Mouse (Mus musculus) thymus, postnatal 36 days (tissue): ENCODE measurements around the gene Krt83.
"Not testable (repeated sequence)": the region's sequence is repeated elsewhere in the genome, so short reads cannot be mapped to it uniquely, and the experiment has no call there.

Experiments
- DNase-seq, 2 experiments: peaks; one replicate each; pipeline ENCODE4 v3.0.0; 2022; ENCODE audit warnings: mixed read lengths in 2 of 2

Gene Krt83

GRCm38 (mm10) chr15:101491431-101491830 lies at the start of gene Krt83:
Gene Krt83 (minus strand): TSS chr15:101491512.
- no peak for DNase-seq

DNA sequence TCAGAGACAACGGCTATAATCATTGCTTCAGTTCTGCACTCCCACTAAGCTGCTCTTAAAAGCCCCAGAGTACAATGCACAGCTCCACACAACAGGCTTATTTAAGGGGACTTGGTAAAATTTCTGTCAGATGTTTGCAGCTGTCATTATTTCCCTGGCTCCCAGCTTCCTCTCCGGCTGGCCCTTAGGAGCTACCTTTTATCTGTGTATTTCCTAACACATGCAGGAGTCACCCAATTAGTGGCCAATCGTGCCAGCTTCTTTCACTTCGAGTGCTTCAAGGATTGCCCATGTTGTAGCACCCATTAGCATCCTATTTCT lies 47.2 kb upstream of the Krt83 start:
- no peak for DNase-seq

- DNase-seq: no peak
Observed at GRCm38 (mm10) chr15:101537864-101538579, 46.7 kb upstream of the Krt83 start.

GRCm38 (mm10) chr15:101536054-101536850 lies 44.9 kb upstream of the Krt83 start:
- no peak for DNase-seq

GRCm38 (mm10) chr15:101532720-101533119 lies 41.4 kb upstream of the Krt83 start, which contains the start of gene Krt84:
Gene Krt84 (minus strand): TSS chr15:101532820.
- DNase-seq: no peak

- no peak for DNase-seq
Observed at GRCm38 (mm10) chr15:101522556-101523232, 31.4 kb upstream of the Krt83 start.

DNA sequence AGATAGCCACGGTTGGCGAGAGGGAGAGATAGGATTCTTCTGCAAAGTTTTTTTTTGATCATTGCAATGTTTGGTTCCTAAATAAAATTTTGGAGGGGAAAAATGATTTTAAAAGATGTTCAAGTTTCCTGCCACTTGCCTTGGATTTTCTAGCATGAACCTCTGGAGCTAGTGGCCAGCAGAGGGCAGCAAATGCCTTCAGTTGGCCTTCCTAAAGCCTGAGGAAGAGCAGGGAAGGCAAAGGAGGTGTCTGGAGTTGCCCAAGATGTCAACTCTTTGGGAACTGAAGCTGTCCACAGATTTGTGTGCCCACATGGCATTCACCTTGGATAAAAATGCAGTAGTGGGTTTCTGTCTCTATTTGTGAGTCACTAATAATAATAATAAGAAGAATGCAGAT lies 28.5 kb upstream of the Krt83 start:
- DNase-seq: peak; percentile 35 to 44

GRCm38 (mm10) chr15:101517161-101517560 lies 25.8 kb upstream of the Krt83 start, which contains the start of gene Gm49425:
Gene Gm49425 (minus strand): TSS chr15:101517261.
- DNase-seq: not testable (repeated sequence)

- no peak for DNase-seq
Observed at GRCm38 (mm10) chr15:101508247-101508646, 16.9 kb upstream of the Krt83 start.

DNA sequence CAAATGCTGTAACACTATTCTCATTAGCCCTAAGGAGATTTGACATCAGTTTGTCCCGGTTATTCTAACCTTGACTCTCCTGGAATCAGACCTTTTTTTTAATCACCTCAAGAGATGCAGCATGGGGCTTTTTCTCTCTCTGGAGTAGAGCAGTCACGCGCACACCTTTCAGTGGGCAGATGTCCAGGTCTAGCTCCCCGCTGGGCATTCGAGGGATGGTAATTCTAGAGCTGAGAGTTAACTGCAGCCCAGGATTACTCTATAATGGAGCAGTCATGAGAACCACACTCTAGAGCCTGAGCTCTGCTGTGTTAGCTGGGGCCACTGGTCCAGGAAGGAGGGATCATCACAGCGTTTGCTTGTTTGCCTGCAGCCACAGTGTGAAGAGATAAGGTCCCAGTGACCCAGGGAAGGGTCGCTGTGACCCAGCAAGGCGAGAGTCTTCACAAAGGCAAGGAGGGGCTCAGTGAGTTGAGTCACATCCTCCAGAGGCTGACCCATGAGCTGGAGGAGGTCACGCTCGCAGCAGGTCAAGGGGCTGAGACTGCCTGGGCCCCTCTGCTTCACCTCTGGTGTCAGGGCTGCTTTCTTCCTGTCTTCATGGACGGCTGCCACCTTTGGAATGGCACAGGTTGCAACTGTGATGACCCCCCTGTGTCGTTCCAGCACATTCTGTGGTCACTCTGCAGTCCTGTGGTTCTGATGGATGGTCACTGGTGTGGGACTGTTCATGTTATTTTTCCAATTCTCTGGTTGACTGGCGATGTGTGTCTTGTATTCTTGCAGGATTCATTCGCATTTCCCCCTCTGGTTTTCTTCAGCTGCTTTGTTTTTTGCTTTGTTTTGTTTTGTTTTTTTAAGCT lies 15.8 kb upstream of the Krt83 start:
- DNase-seq: no peak

GRCm38 (mm10) chr15:101497181-101497580 lies 5.9 kb upstream of the Krt83 start:
- DNase-seq: no peak

DNA sequence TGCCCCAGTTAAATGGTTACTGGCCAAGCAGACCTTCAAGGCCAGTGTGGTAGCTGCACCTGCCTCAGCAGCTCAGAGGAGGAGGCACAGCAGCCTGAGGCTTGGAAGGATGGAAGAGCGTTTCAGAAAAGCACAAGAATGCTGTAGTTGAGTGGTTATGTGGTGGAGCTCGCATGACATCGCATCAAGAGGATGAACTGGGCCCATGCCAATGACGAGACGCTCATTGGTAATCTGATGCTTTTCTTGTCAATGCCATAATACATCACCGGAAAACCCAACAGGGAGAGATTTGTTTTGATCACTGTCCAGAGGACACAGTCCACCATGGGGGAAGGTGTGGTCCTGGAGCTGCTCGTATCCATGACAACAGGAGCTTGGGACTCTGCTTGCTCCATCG lies 4.0 kb upstream of the Krt83 start:
- DNase-seq: no peak

DNA sequence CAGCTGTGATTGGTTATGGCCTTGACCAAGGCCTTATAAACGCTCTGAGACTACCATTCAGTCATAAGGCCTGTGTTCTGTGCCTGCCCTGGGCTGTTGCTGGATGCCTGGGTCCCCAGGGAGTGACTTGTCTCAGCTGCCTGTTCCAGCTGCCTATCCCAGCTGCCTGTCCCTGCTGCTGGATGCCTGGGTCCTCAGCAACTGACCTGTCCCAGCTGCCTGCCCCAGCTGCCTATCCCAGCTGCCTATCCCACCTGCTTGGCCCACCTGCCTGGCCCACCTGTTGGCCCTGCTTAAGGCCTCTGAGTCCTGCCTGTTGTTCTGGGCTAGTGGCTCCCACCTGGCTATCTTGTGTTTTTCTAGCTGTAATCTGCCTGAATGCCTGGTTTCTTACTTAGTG lies 2.9 kb upstream of the Krt83 start:
- no peak for DNase-seq

DNA sequence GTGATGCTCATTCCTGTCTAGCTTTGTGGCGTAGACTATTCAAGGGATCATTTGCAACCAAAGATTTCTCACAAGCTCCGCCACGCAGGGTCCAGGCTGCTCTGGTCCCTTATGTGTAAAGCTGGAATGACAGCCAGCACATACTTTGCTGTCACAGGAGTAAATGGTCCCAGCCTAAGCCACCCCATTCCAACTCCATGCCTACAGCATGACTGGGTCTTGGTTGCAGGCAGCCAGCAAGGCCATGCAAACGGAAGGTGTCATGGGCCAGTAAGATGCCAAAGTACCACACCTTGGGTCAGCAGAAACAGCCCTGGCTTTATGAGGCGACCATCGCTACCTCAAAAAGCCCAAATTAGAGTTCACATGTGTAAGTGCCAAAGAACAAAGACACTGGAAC lies 2.4 kb upstream of the Krt83 start:
- DNase-seq: no peak

DNA sequence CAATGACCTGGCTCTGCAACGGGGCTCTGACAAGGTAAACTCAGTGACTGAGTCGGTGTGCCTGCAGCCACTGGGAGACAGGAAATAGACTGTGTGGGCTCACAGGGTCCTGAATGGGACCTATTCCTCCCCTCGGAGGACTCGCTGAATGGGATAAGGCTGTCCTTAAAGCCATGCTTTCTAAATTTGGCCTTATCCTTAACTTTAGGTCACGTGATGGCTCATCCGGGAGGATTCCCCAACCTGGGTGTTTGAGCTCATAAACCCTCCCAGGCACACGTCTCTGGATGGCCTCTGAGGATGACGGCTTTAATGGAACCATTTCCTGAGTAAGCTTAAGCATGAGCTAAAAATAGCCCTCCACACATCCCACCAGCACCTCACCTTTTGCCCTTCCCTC lies 1.4 kb upstream of the Krt83 start:
- no peak for DNase-seq

GRCm38 (mm10) chr15:101485911-101486635 lies 5.2 kb downstream of the Krt83 start:
- DNase-seq: peak; percentile 59 to 60

DNA sequence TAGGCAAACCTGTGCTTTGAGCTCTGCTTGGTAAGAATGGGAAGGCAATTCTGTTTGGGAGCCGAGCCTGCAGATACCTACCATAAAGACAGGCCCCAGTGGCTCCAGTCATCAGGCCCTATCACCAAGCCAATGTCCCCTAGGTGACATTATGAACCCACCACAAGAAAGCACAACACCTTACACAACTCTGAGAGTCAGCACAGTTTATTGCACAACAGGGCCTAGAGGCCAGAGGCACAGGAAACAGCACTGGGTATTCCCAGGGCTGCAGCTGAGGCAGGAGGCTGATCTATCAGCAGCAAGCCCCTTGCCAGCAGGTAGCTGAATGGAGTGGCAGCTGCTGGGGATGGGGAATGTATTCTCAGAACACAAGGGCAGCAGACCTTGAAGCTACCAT lies 6.4 kb downstream of the Krt83 start:
- DNase-seq: no peak

DNA sequence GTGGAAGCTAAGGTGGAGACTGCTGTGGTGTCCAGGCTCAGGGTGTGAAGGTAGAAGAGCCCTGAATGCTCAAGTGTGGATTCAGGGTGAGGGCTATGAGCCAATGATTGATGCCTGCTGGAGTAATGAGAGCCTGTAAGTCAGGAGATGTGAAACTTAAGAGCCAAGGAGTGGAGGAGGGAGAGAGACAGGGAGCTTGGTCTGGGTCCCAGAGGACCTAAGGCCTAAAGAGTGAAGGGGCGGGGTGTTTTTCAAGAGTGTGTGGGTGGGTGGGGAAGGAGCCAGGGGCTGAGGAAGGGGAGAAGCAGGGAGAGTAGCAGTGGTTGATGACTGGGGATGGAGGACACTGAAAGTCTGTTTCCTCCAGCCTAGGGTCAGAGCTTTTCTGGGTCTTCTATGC lies 7.7 kb downstream of the Krt83 start:
- no peak for DNase-seq

GRCm38 (mm10) chr15:101482056-101482455 lies 9.3 kb downstream of the Krt83 start:
- no peak for DNase-seq

GRCm38 (mm10) chr15:101479666-101480060 lies 11.6 kb downstream of the Krt83 start:
- DNase-seq: peak in 1 of 2 experiments; percentile 16

DNA sequence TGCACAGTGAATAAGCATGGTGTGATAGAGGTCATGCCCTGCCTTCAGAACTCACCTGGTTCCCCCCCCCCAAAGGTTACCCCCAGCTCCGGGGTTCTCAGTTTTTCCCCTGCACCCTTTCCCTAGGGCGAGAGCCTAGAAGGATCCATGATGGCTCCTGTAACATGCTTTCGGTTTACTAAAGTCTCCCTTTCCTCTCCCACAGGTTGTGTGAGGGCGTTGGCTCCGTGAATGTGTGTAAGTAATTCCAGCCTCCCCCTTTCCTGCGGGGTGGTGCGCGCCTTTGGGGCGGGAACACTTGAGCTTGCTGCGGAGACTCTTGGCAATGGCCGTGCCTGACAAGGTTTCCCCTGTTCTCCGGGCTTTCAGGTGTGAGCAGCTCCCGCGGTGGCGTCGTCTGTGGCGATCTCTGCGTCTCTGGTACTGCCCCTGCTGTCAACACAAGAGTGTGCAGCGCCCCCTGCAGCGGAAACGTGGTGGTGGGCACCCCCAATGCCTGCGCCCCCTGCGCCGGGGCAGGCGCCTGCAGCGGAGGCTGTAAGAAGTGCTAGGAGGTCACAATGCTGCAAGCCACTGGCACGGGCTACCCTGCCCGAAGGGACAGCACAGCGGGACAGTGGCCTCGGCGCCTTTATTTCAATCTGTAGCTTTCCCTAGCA lies 12.2 kb downstream of the Krt83 start:
- peak; percentile 76 to 81 for DNase-seq
